Mouse (Mus musculus): ENCODE measurements around the gene Gif. TPM values are rescaled to one million over a fixed set of nuclear protein-coding genes. Genes with fewer than 3 reads are reported as not detected.

The Gif gene
- polyA plus RNA-seq (2012; rRNA removed): 631 and 840 TPM in 2 replicates

DNA sequence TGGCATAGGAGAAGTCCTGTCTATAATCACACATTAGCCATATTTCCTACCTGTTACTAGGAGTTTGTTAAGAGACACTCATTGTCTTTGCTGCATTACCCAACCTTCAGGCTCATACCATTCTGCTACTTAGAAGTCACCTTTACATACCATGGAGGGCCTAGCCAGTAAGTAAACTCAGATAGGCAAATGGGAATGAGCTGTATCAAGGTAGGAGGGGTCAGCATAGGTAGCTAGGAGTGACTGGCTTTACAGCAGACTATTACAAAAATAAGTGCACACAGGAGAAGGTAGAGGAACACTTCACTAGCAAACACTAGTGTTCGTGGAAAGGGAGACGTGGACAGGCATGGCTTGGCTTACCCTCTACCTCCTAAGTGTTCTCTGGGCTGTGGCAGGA is at the start of gene Gif:
Gif (plus strand) TSS at position 257 of the 400 bp plus-strand sequence.

DNA sequence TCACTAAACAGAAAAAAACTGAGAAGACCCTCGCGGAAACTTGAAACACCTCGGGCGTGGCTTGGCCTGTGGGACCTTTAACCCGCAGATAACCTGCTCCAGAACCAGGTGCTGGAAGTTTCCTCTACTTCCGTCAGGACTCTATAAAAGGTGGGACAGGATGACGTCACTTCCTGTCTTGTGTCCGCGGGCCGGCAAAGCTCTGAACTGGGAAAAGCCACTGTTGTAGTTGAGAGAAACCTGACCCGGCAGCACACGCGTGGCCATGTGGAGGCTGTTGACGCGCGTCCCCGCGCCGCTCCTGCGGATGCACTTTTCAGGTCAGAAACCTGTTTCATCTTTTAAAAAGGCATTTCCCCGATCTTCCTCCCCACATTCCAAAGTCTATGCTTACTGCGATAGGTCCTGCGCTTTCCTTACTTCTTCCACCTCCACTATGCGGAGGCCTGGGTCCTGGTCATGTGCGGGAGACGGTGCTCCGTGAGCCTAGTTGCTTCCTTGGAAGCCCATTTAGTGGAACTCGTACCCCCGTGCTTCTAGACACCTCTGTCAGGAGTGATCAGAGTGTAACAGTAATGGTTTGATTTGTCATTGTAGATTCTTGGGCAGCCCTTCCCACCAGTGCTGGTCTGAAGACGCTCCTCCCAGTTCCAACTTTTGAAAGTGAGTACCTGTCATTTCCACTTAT is 23.0 kb downstream of the Gif start, which contains the start of gene Mrpl16:
Mrpl16 (plus strand) TSS at position 187 of the 688 bp plus-strand sequence.

Other genes starting within 250 kb of the Gif start
- gene Ms4a6b, start 231.0 kb upstream of the Gif start, polyA plus RNA-seq (2012; rRNA removed): 0.23 and 0.65 TPM in 2 replicates
- 7.7 and 10.7 TPM in 2 replicates for gene Ms4a4d, start 210.8 kb upstream of the Gif start, polyA plus RNA-seq (2012; rRNA removed)
- 0.17 and 0.59 TPM in 2 replicates for gene Ms4a6d, start 142.7 kb upstream of the Gif start, polyA plus RNA-seq (2012; rRNA removed)
- gene Ms4a2, start 123.8 kb upstream of the Gif start, polyA plus RNA-seq (2012; rRNA removed): 0.06 TPM in 1 of 2 replicates, not detected in the other
- gene Ms4a3, start 106.7 kb upstream of the Gif start, polyA plus RNA-seq (2012; rRNA removed): not detected in 2 replicates
- gene Oosp2, start 87.0 kb upstream of the Gif start, polyA plus RNA-seq (2012; rRNA removed): not detected in 2 replicates
- not detected in 2 replicates for gene Oosp1, start 56.4 kb upstream of the Gif start, polyA plus RNA-seq (2012; rRNA removed)
- not detected in 2 replicates for gene Oosp3, start 50.5 kb upstream of the Gif start, polyA plus RNA-seq (2012; rRNA removed)
- gene Mrpl16, start 22.8 kb downstream of the Gif start, polyA plus RNA-seq (2012; rRNA removed): 3.0 and 4.0 TPM in 2 replicates
- 7.2 and 10.5 TPM in 2 replicates for gene Stx3, start 71.8 kb downstream of the Gif start, polyA plus RNA-seq (2012; rRNA removed)
- not detected in 2 replicates for gene Olfr1417, start 91.7 kb downstream of the Gif start, polyA plus RNA-seq (2012; rRNA removed)
- not detected in 2 replicates for gene Olfr1418, start 113.5 kb downstream of the Gif start, polyA plus RNA-seq (2012; rRNA removed)
- not detected in 2 replicates for gene Olfr1419, start 127.6 kb downstream of the Gif start, polyA plus RNA-seq (2012; rRNA removed)
- not detected in 2 replicates for gene Olfr1420, start 139.0 kb downstream of the Gif start, polyA plus RNA-seq (2012; rRNA removed)
- gene Patl1, start 164.8 kb downstream of the Gif start, polyA plus RNA-seq (2012; rRNA removed): 3.5 and 5.7 TPM in 2 replicates
- gene Osbp, start 218.4 kb downstream of the Gif start, polyA plus RNA-seq (2012; rRNA removed): 3.5 and 5.6 TPM in 2 replicates